Mouse (Mus musculus) frontal cortex, adult (tissue): Measurements from ENCODE around the gene Acer3.

ENCODE experiments used
- ATAC-seq: cut with Nextera tagmentation; 2 replicates; pipeline ENCODE4 v1.9.2; 2017; ENCODE audit warnings: mild to moderate bottlenecking, moderate library complexity, mixed read lengths; ENCODE audit not compliant: low TSS enrichment

Acer3 gene

DNA sequence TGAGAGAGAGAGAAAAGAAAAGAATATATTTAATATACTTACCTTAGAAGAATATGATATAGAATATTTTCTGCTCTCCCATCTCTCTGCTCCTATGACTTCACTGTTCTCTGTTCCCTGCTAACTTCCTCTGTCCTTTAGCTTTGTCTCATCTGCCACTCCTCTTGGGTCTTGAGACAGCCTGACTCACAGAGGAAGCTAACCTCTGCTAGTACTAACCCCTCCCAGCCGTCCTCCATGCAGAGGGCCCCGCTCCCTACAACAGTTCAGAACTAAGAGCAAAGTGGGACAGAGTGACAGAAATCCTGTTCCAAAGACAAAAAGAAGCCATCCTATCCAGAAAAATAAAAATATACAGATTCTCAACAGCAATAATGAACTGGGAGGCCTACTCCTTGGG, at the start of gene Acer3:
Acer3 (minus strand) TSS at position 126 of the 400 bp plus-strand sequence.
- ATAC-seq: no peak

DNA sequence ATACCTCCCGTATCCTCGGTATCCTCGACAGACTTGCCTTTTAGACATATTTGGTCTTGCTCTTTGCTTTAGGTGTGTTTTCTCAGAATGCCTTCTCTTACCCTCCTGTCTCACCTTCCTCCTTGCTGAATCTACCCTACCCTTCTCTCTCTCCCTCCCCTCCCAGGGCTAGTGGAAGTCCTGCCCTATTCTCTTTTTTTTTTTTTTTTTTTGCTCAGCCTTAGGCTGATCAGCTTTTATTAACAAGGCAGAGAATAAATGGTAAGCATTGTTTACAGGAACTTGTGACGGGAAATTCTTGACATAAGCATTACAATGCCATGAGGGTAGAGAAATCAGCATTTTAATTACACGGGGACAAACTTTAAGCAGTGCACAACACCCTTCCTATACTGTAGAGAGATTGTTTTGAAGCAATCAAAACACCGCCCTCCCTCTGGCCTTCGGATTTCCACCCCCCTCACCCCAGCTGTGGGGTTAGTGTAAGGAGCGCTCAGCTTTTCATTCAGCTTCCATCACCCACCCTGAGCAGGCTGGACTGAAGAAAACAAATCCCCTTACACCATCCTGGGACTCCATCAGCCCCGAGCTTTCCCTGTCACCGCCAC, 48.9 kb upstream of the Acer3 start:
- no peak for ATAC-seq

DNA sequence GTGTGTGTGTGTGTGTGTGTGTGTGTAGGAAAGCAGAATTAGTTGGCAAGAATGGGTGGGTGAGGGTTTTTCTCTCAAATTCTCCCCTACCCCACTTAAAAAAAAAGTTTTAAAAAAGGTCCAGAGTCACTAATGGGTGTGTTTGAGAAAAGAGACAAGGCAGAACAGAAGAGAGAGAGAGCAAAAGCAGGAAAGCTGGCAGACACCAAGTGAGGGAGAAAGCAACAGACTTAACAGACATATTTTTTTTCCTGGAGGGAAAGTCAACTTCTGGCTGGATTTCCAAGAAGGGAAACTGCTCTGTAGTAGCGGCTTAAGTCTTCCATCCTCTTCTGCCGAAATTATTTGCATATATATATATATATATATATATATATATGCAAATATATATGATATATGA, 40.7 kb upstream of the Acer3 start:
- no peak for ATAC-seq

DNA sequence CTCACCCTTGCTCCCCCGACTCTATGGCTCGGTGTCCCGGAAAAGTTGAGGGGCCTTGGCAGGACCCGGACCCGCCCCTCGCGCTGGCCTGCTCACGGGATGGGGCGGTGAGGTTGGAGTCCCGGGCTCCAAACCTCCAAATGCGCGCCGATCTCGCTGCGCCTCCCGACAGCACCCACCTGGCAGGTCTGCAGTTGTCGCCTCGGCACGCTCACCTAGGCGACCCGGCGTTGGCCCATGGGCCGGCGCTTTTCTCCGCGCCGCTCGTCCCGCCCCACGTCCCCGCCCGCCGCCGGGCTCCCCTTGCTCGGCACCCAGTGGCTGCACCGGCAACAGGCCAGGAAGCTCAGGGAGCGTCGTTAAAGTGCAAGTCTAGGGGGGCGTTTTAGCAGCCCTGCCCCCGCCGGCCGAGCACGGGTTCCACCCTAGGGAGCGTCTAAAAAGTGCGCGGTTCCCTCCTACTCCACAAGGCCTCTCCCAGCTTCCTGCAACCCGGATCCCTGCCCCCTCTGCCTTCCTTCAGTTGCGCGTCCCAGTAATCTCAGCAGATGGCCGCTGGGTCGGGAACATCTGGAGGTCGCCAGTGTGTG, 40.1 kb upstream of the Acer3 start, which contains the start of gene Tsku:
Tsku (minus strand) TSS at position 266 of the 590 bp plus-strand sequence.
- ATAC-seq: peak; percentile 93

DNA sequence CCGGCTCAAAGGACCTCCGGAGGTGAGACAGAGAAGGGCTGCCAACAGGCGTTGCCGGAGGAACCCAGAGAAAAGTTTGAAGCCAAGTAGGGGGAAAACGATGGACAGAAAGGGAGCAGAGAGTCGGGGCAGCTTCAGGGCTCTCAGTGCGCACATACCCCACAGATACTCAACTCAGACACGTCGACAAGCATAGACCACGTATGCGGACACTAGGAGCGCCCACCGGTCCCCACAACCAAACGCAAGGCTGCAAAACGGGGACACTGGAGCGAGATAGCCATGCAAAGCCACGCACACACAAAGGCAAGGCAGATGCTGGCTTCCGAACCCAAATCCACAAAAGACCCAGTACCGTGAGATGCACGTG, 39.6 kb upstream of the Acer3 start:
- ATAC-seq: no peak

DNA sequence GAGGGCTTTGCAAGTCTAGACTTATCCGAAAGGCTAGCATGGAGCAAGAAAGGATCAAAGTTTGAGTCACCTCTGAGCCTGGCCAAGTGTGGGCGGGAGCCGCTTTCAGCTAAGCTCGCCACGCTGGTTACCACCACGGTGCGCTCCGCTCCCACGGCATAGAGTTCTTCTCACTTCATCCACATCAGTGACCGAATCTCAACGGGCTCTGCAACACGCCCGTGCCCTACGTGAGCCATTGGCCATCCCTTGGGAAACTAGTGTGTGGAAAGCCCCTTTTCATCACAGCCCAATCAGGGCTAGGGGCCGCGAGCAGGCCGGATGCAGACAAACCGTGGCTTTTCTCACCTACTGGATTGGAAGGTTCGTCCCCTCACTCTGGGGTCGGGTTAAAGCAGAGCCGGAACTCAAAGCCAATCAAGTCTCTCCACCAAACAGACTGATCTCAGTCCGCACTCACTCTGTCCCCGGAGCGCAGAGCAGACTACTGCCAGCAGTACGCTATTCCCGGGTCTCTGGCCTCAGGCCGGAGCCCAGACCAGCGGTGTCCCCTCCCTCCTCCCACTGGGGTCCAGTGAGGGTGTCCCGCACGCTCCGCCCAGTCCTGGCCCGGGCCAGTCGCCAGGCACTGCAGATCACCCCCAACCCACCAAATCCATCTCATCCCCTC, 39.1 kb upstream of the Acer3 start:
- ATAC-seq: no peak

DNA sequence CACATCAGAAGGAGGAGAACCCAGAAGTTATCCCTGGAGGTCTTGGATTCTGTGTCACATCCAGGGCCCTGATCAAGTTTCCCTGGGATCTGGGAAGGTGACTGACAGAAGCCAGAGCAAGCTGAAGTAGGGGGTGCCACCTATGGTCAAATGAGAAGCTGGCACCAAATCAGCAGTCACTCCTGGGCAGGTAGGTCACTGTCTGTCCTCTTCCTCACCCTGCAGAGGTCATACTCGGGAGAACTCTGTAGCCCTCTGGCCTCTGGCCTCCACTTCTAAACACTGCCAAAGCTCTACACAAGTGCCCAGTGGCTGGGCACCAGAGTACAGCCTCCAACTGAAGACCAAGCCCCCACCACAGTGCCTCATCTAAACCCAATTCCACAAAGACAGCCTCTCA, 37.0 kb upstream of the Acer3 start:
- no peak for ATAC-seq

DNA sequence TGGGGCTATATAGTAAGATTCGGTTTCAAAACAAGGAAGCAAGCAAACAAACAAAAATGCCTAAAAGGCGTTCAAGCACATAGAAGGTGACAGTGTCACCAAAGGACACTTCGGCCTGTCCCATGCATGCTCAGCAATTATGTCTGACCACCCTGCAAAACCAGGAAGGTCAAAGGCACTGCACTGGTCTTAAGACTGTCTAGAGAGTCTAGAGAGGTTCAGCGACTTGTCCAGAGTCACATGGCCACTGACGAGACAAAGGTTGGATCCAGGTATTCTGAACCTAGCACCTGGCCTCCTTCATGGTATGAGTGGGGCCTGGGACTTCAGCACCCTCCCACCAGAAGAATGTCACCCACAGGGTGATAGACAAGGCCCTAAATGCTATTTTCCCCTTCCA, 36.3 kb upstream of the Acer3 start:
- no peak for ATAC-seq

DNA sequence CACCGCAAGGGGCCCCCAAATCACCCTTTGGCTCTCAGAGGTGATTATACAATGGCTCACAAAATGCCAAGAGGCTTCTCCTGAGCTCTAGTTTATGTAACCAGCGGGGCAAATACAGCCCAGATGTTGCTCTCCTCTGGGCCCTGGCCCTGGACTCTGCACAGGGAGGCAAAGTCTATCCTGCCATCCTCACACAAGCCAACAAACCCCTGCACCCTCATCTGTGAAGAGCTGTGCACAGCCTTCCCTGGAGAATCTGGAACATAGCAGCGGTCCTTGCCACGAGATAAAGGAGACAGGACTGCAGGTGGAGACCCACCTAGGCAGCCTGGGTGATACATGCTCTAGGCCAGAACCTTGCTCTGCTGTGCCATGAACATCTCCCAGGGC, 33.9 kb upstream of the Acer3 start:
- no peak for ATAC-seq

DNA sequence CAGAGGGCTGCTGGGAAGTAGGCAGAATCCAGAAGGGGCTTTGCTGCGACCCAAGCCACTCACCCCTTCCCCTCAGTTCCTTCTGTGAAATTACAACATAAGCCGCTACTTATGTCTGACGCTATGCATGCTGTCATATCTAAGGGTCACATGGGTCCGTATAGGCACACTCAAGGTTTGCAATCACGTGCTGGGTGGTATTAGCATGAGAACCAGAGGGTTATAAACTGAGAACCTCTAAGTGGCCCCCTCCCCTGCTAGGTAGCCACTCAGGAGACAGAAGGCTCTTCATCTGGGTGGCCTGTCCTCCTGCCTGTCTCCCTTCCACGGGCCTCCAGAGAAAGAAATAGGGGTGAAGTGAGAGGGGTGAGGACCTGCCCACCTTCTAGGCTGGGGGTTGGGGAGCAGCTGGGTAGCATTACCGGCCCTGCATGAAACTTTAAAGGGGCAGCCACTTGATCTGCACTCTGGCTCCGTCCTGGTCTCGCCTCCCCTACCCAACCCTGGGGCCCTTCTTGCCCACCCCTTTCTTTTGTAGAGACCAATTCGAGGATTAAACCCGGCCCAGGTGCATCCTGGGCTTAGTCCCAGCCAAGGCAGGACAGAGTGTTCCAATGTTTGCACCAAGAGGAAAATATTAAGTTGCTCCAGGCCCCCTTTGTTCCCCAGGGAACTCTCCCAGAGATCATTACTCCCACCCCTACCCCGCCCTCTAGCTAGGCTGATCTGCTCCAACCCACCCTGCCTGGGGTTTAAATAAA, 33.3 kb upstream of the Acer3 start:
- no peak for ATAC-seq

DNA sequence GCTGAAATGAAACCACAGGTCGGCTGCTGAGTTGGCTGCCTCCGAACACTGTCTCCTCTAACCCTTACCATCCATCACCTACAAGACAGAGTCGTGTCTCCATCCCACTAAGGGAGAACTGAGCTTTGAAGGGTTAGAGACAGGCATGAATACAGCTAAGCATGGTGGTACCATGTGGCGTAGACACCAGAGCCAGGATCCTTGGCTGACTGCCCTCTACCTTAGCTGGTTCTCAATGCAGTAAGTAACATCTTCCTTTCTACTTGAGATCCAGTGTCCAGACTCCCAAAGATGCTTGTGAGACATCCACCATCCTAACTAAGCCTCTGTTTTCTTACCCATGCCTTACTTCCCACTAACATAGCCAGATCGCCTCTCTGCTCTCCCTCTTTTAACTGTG, 32.6 kb upstream of the Acer3 start:
- no peak for ATAC-seq

DNA sequence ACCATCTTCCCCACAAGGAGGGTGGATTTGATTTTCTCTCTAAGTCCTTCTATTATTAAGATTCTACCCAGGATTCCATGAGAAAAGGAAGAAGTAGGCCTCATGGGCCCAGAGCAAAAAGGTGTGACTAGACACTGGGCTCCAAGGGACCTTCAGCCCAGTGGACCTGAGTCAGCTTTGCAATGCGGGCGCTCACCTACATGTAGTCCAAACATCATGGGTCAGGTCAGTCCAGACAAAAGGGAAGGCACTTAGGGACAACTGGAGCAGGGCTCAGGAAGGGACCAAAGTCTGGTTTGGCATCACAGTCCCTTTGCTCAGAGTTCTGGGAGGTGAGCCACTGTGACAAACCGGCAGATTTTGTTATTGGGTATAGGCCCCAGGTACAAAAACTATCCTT, 30.5 kb upstream of the Acer3 start:
- ATAC-seq: no peak

DNA sequence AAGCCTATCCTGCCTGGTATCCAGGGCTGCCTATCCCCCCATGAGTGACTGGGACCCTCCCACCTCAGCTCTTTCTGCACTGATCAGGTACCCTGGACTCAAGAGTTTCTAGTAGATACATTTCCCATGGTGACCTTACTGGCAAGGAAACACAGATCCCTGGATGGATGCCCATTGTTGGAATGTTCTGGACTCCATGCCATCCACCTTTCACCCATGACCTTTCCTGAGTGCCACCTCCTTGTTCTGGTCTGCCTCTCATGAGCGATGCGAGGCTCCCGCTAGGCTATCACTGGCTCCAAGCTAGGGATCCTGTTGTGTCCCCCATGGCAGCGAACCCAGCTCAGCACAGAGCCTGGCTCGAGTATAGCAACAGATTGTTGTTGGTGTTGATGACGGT, 28.8 kb upstream of the Acer3 start:
- ATAC-seq: no peak

DNA sequence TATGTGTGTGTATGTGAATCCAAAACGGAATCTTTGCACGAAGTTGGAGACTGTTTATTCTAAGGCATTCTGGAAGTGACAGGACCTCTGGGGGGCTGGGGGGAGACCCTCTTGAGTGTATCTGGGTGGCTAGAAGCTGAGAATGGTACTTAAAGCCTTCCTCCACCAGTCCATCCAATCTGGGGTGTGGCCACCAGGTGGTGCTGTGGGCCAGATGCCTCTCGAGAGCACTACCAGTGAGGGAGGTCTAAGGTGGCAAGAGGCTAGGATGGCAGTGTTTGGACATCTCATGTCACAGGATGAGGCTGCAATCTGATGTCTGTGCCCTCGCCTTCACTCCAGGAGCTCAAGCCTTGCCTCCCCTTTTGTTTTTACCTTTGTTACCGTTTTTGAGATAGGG, 28.1 kb upstream of the Acer3 start:
- peak; percentile 89 for ATAC-seq

DNA sequence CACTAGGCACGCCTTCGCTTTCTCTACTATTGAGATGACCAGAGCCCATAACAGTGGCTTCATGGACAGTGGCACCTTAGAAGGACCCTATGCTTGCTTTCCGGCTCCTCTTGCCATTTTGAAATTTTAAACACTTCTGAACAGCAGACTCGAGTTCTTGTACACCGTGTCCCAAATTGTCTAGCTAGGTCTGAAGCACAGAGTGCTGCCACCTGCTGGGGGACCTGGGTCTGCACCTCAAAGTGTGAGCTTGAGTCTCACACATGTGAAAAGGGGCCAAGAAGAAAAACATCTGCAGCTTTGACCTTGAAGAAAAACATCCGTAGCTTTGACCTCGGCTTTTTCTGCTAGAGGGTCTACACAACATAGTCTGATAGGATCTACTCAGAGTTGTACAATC, 27.0 kb upstream of the Acer3 start:
- ATAC-seq: peak; percentile 74; the same call in 1 of the 2 replicates

DNA sequence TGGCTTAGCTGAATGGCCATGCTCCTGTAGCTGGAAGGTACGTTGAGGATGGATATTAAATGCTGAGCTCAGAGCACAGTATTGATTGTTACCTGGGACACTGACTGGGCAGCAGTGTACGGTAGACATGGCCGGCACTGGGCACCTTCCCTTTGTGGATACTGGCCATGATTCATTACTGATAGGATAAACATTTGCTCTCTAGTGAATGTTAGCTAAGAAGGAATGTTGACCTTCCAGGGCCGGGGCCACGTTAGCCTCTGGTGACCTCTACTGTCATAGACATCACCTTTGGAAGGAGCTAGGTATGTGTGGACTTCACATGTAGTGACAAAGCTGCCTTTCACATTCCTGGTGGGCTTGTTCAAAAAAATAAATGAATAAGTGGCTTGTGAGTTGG, 26.5 kb upstream of the Acer3 start:
- ATAC-seq: no peak

DNA sequence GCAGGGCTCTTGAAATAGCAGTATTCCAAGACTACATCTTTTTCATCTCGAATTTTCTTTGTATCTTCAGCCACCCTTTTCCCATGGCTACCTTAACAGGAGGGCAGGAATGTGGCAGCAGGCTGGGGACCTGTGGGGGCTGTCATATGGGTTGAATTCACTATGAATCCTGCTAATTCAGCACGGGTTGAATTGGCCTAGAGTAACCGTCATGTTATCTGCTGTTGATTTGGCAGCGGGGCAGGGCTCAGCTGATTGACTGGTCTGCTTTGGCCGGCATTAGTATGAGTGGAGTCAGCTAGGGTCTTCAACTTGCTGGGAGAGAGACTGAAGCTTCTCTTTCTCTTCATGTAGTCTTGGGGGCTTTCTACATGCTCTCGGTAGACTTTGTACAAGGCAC, 24.0 kb upstream of the Acer3 start:
- no peak for ATAC-seq

DNA sequence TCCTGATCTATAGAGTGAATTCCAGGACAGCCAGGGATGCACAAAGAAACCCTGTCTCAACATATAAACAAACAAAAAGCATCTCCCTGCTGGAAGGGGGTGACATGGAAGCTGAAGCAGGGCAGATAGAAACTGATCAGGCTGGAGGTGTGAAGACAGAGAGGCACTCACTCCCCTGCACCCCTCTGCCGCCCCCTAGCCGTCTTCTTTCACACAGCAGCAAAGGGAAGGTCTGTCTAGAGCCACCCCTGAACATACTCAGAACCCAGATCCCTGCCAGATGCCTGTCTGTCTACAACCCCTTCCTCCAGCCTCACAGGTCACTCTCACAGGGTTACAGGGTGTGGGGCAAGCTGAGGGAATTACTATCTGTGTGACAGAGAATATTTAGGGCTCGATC, 23.4 kb upstream of the Acer3 start:
- ATAC-seq: peak; percentile 65; the same call in 1 of the 2 replicates

DNA sequence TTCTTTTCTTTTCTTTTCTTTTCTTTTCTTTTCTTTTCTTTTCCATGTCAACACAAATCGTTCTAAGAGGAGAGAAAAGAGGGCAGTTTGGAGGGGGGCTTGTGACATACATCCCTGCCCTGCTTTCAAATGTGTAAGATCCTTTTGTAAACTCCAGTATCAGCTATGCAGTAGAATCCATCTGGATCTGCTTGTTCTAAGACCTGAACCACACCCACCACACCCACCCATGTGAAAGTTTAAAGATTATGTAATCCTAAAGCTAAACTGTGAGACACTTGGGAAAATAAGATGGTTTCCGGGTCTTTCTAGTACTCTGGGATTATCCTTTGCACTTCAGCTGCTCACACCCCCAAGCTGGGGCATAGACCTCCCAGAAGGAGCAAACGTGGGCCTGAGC, 21.2 kb upstream of the Acer3 start:
- no peak for ATAC-seq

DNA sequence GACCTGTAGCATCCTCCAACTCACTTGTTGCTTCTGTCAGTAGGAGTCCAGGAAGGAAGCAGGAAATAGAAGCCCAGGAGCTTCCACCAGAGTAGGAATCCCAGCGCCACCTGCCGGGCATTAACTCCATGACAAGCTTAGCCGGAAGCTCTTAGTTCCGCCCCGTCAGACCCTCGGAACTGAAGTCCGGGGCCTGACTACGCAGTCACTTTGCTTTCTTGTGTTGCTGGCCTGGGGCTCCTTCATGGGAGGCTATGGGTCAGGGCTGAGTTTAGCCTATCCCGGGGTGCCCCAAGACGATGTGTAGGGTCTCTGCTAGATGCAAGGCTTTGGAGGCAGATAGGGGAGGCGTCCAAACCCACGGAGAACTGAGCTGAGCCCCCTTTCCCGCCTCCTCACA, 20.5 kb upstream of the Acer3 start:
- peak; percentile 73 for ATAC-seq

DNA sequence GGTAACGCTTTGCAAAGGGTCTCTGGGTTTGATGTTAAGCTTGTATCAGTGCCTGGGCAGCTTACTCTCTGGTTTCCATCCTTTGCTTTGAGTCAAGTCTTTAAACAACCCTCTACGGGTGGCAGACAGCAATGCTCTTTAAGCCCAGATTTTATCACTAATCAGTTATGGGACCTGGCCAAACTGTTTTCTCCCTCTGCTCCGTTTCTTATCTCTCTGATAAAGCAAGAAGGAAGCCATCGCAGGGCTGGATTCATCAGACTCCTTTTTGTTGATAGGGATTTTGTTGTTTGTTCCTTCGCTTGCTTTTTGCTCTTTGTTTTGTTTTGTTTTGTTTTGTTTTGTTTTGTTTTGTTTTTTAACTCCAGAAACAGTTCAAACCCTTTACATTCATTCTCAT, 19.3 kb upstream of the Acer3 start:
- ATAC-seq: no peak

DNA sequence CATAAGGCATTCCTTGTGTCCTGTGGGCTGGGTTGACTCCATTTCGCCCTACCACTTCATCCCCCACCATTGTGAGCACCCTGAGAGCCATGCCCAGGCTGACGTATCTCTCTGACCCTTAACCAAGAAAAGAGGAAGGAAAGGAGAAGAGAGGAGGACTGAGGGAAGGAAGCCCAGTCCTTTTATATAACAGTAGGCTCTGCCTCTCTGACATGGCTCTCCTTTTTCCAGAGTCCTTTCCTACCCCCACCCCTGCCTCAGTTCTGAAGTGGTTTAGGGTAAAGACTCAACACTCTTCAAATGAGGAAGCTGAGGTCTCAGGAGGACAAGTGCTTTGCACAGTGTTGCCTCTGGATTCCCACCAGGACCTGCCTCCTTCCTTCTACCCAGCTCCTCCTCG, 13.0 kb upstream of the Acer3 start:
- ATAC-seq: no peak

DNA sequence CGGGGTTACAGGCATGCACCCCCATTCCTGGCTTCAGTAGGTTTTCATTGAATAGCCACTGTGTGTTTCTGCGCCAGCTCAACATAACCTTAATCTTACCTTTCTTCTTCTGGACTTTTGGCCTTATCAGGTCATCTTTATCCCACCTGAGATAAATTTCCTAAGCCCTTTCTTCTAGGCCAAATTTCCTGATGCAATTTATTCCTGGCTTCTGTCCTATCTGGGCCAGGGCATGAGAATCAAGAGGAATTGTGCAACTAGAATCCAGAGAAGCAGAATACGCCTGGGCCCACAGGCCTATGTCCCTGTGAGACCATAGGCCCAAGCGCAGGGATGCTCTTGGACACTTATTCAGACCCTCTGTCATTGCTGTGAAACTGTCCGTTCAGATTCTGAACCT, 12.5 kb upstream of the Acer3 start:
- no peak for ATAC-seq
